Mouse (Mus musculus) hindbrain, embryonic 11.5 days (tissue): ENCODE measurements at regions not wholly inside any gene's neighbourhood (a gene's known extent, or its start where the extent isn't known, plus 50 kb on each side); places are given as distances from the start of the nearest gene placed in this dataset.

Experiments used
- ATAC-seq: fragments of 200-750 bp; cut with Nextera tagmentation; 2 replicates; pipeline ENCODE4 v1.8.0; 2017; ENCODE audit warnings: mild to moderate bottlenecking, moderate TSS enrichment, moderate library complexity; ENCODE audit not compliant: low FRiP score
- DNase-seq: peaks from one replicate; pipeline ENCODE4 v3.0.0-alpha.2; 2015; ENCODE audit warnings: low spot score
- H3K27ac ChIP-seq: fragments of 300-500 bp; sonication (generic); 2 replicates; pipeline ENCODE4 v1.5.1; 2014; ENCODE audit warnings: mild to moderate bottlenecking, low read depth, low read length
- H3K27me3 ChIP-seq: fragments of 300-500 bp; sonication (generic); 2 replicates; pipeline ENCODE4 v1.6.1; 2014; ENCODE audit warnings: mild to moderate bottlenecking, low read length, moderate library complexity, mixed read lengths; ENCODE audit not compliant: control insufficient read depth, insufficient read depth
- H3K36me3 ChIP-seq: fragments of 300-500 bp; sonication (generic); 2 replicates; pipeline ENCODE4 v1.6.1; 2014; ENCODE audit warnings: mild to moderate bottlenecking, low read length, moderate library complexity, mixed read lengths; ENCODE audit not compliant: control insufficient read depth, insufficient read depth
- H3K4me1 ChIP-seq: fragments of 300-500 bp; sonication (generic); replicated peaks from 2 replicates; pipeline ENCODE4 v1.6.1; 2014; ENCODE audit warnings: low read length, mixed read lengths; ENCODE audit not compliant: control insufficient read depth, insufficient read depth
- H3K4me2 ChIP-seq: fragments of 300-500 bp; sonication (generic); replicated peaks from 2 replicates; pipeline ENCODE4 v1.6.1; 2014; ENCODE audit warnings: mild to moderate bottlenecking, low read depth, low read length
- H3K4me3 ChIP-seq: fragments of 300-500 bp; sonication (generic); 2 replicates; pipeline ENCODE4 v1.5.1; 2014; ENCODE audit warnings: low read depth, low read length
- H3K9ac ChIP-seq: fragments of 300-500 bp; sonication (generic); 2 replicates; pipeline ENCODE4 v1.6.1; 2014; ENCODE audit warnings: low read depth, low read length
- H3K9me3 ChIP-seq: fragments of 300-500 bp; sonication (generic); 2 replicates; pipeline ENCODE4 v1.6.1; 2016; ENCODE audit warnings: low read length; ENCODE audit not compliant: control insufficient read depth
- WGBS: fragments of 180-500 bp; shearing (Covaris S2); extraction: QIAGEN DNeasy Blood & Tissue Kit; methylation state at CpG from one replicate; pipeline ENCODE4 v1.1.7; 2014; 5-methylcytosine and 5-hydroxymethylcytosine counted together

DNA sequence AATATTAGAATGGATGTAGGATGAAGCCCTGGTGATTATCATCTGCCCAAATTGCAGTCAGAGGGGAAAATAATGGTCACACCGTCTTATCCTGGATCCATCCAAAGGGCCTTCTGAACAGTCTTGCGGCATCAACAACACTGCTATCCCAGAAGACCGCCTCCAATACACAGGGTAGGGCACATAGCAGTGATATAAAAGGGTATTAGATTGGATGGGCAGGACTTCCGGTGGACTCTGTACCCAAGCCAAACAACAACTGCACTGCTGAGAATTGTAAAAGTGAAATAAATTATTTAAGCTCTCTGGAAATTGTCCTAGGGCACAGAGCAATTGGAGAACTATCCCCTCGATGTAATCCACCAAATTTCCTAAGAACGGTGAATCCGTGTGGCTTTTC, 173.0 kb upstream of the Klf7 start:
- no peaks in the 10 kb centered on the region for H3K4me1 ChIP-seq
- WGBS = 84% methylated on average over 7 of the region's 7 CpGs
- ATAC-seq (no peak), DNase-seq (no peak)
- no peak overlapping the region for H3K4me3 ChIP-seq
- H3K9me3 ChIP-seq = no peaks in the 10 kb centered on the region
- no peaks in the 10 kb centered on the region for H3K36me3 ChIP-seq
- no peak overlapping the region for H3K9ac ChIP-seq
- no peak overlapping the region for H3K4me2 ChIP-seq
- no peaks in the 10 kb centered on the region for H3K27me3 ChIP-seq
- no peak overlapping the region for H3K27ac ChIP-seq

DNA sequence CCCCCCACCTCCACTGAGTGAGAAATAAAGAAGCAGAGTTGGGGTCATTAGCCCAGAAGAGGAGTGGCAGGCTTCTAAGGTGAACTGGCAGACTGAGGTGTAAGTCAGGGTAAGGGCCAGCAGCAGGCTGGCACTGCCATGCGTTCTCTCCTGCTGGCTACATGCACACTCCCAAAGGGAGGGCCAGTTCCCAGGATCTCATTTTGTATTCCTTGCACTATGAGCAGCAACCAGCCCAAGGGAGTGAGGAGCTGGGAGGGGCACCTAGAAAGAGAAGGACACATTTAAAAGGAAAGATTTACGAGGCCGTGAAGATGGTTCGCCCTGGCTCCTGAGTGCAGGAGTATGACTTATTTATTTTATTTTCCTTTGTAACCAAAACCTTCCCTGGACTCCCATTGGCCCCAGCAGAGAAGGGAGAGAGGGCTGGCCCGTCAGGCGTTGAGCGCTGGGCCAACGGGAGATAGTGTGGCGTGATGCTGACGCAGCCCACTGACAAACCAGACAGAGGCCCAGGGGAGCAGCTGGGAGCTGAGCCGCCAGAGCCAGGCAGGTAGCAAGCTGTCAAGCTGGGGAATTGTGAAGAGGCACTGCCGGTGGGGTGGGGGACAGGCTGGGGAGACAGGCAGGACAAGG, 166.8 kb upstream of the Klf7 start:
- 56% methylated on average over 12 of the region's 12 CpGs for WGBS
- Histone ChIP-seq H3K4me1 (no peaks in the 10 kb centered on the region), H3K27ac (no peak overlapping the region), H3K4me2 (no peak overlapping the region; the same call in 1 of the 2 replicates), H3K4me3 (no peak overlapping the region), H3K27me3 (no peaks in the 10 kb centered on the region), H3K9me3 (no peaks in the 10 kb centered on the region), H3K36me3 (no peaks in the 10 kb centered on the region), H3K9ac (0 out of 2 replicates have a peak overlapping the region, but pooled peaks have one; percentile 5)
- no peak for DNase-seq
- no peak; the same call in 1 of the 2 replicates for ATAC-seq

DNA sequence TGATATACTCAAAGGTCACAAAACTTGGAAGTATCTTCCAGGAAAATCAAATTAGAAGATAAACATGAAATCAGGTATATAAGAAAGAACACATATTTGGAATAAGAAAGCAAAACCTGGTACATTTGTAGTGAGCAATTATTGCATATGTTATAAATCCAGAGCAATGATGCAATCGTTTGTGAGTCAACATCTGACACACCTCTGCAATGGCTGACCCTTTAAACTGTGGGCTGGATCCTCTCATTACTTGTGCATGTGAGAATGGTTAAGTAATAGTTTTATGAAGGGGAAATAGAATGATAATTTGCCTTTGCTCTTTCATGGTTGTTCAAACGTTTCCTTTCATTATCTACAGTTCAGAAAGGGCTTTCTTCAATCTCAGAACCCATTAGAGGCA, 165.0 kb upstream of the Klf7 start:
- no peaks in the 10 kb centered on the region for H3K27me3 ChIP-seq
- H3K4me3 ChIP-seq = no peak overlapping the region
- H3K36me3 ChIP-seq = no peaks in the 10 kb centered on the region
- H3K4me2 ChIP-seq = no peak overlapping the region
- no peak overlapping the region for H3K9ac ChIP-seq
- ATAC-seq (no peak), DNase-seq (no peak)
- no peaks in the 10 kb centered on the region for H3K9me3 ChIP-seq
- H3K27ac ChIP-seq = no peak overlapping the region
- 80% methylated on average over 2 of the region's 2 CpGs for WGBS
- no peaks in the 10 kb centered on the region for H3K4me1 ChIP-seq

DNA sequence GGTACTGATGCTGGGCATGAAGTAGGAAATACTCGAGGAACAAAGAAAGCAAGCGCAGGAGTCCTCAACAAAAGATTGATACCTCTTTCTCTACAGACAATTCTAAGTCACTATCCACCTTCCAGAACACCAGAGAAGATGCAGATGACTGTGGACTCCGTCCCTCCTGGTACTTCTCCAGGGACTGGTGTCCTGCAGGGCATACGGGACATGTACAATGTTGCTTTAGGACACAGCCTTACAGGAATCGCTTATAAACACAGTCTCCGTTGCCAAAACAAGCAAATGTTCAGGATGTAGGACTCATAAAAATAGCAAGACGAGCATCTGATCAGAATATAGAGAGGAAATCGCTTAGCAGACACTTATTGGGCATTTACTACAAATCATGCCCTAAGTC, 162.6 kb upstream of the Klf7 start:
- no peak overlapping the region for H3K9ac ChIP-seq
- no peak for DNase-seq
- no peaks in the 10 kb centered on the region for H3K27me3 ChIP-seq
- H3K4me3 ChIP-seq = no peak overlapping the region
- no peaks in the 10 kb centered on the region for H3K36me3 ChIP-seq
- no peaks in the 10 kb centered on the region for H3K4me1 ChIP-seq
- no peak overlapping the region for H3K27ac ChIP-seq
- H3K4me2 ChIP-seq = no peak overlapping the region
- no peak for ATAC-seq
- no peaks in the 10 kb centered on the region for H3K9me3 ChIP-seq
- 90% methylated on average over 8 of the region's 8 CpGs for WGBS

DNA sequence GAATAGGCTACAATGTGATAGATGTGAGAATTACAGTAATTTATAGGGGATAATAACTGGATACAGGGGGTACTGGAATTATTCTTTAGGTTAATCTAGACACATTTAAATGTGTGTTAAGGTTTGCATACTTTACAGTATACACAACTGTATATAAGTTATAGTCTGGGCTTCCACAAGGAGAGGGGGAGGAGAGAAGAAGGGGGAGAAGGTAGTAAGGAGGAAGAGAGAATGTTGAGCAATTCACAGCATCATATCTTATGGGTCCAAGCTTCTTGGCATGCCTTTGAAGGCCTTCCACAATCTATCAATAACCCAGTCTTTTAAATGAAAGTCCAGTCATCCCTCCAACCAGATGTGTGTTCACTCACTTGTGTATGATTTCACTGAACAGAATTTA, 153.8 kb upstream of the Klf7 start:
- ATAC-seq (no peak), DNase-seq (no peak)
- Histone ChIP-seq H3K27ac (no peak overlapping the region), H3K27me3 (no peaks in the 10 kb centered on the region), H3K4me1 (no peaks in the 10 kb centered on the region), H3K36me3 (no peaks in the 10 kb centered on the region), H3K9ac (no peak overlapping the region), H3K4me3 (no peak overlapping the region), H3K4me2 (no peak overlapping the region), H3K9me3 (no peaks in the 10 kb centered on the region)

DNA sequence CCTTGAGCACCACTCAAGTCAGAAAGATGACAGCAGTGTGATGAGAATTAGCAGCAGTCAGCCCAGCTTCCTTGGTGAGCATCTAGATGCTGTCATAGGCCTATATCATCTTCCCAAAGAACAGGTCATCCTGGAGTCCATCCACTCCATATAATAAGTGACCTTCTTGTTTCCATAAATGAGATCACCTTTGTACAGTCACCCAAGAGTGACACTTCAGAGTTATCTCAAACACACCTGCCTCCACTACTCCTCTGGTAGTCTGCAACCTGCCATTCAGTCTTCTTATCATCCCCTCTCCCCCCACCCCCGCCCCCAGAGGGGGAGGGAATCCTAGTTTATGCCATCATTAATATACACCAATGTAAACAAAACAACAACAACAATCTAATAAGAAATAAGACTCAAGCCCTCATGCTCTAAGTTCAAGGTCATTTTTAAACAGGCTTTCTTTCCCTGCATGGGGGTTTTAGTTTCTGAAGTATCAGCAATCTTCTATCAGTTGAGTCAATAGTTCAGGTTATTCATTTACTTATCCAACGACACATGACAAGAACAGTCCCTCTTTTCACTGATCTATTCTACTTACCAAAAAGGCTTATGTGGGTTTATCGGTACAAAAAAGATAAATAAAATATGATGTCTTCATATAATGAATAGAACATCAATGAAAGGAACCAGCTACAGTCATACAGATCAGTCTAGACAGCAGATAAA, 153.2 kb upstream of the Klf7 start:
- Histone ChIP-seq H3K4me2 (no peak overlapping the region), H3K4me1 (no peaks in the 10 kb centered on the region), H3K27ac (no peak overlapping the region), H3K27me3 (no peaks in the 10 kb centered on the region), H3K9ac (no peak overlapping the region), H3K36me3 (no peaks in the 10 kb centered on the region), H3K9me3 (no peaks in the 10 kb centered on the region), H3K4me3 (no peak overlapping the region)
- no peak for ATAC-seq
- no peak for DNase-seq
- WGBS = 80% methylated on average over 3 of the region's 3 CpGs

DNA sequence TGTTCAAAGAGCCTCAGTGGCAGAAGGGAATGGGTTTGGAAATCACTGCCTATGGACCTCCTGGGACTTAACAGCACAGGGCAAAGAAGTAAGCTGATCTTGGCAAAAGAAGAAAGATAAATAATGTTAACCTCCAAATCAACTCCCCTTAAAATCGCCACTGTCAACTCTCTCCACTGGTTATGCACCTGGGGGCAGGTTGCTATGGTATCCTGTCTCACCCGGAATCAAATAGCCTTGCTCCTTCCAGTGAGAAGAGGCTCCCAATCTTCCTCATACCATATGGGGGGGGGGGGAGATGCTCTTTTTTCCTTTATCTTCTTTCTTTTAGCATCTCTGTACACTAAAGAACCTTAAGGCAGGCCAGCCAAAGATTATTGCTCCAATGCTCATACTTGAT, 135.2 kb upstream of the Klf7 start:
- no peak overlapping the region for H3K4me3 ChIP-seq
- 57% methylated on average over 2 of the region's 2 CpGs for WGBS
- H3K36me3 ChIP-seq = no peaks in the 10 kb centered on the region
- H3K27ac ChIP-seq = no peak overlapping the region
- H3K4me2 ChIP-seq = no peak overlapping the region
- ATAC-seq (no peak), DNase-seq (no peak)
- H3K9me3 ChIP-seq = no peaks in the 10 kb centered on the region
- H3K27me3 ChIP-seq = no peaks in the 10 kb centered on the region
- H3K9ac ChIP-seq = no peak overlapping the region
- H3K4me1 ChIP-seq = no peaks in the 10 kb centered on the region

DNA sequence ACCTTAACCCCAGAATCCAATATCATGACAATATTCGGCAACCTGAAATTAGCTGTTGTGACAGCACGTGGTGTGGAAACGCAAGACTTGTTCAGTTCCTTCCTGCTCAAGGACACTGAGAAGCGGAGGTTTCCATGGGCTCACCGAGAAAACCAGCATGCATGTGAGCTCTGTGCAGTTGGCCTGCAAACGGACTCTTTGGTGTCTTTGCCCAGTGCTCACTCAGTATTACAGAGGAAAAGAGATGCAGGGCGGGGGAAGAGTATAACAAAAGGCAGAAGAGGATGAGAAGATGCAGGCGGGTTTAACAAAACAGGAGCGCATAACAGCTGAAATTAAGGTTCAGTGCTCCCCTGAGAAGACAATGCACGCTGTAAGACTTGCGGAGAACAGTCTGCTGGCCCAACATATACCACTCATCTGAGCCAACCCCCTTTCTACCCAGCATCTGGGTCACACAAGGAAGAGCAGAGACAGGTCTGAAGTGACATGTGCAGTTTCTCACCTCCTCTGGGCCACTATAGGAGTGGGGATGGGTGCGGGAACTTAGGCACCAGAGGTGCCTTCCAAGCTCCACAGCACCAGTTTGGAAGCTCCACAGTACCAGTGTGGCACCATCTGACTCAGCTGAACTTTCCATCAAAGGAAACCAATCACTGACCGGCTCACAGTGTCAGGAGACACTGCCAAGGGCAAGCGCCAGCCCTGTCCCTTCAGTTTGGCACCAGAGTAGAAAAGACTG, 133.6 kb upstream of the Klf7 start:
- H3K4me3 ChIP-seq = no peak overlapping the region
- H3K4me1 ChIP-seq = no peaks in the 10 kb centered on the region
- H3K4me2 ChIP-seq = no peak overlapping the region
- H3K9me3 ChIP-seq = no peaks in the 10 kb centered on the region
- H3K36me3 ChIP-seq = no peaks in the 10 kb centered on the region
- no peak for ATAC-seq
- no peaks in the 10 kb centered on the region for H3K27me3 ChIP-seq
- DNase-seq = peak; percentile 15
- no peak overlapping the region for H3K27ac ChIP-seq
- 69% methylated on average over 14 of the region's 14 CpGs for WGBS
- H3K9ac ChIP-seq = no peak overlapping the region

DNA sequence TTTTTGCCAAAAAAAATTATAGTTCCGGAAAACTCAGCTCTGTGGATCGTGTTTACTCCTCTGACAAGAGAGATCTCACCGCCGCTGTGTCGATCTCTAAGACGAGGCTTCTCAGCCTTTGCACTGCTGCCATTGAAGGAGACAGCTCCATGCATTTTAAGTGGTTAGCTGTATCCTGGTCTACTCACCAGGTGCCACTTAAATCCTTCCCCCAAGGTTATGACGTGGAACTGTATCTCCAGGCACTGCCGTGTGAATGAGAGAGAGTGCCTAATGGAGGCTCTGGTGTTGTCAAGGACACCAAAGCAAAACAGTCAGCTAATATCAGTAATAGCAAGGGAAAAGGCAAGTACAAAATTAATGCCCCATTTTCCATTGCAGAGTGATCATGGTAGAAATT, 132.6 kb upstream of the Klf7 start:
- Histone ChIP-seq H3K9me3 (no peaks in the 10 kb centered on the region), H3K27ac (no peak overlapping the region), H3K36me3 (no peaks in the 10 kb centered on the region), H3K27me3 (no peaks in the 10 kb centered on the region), H3K4me1 (no peaks in the 10 kb centered on the region), H3K4me2 (no peak overlapping the region), H3K4me3 (no peak overlapping the region), H3K9ac (no peak overlapping the region)
- WGBS = 78% methylated on average over 8 of the region's 8 CpGs
- no peak for ATAC-seq
- no peak for DNase-seq
